Comparison of ENCODE assay signal across 9 mouse cellular contexts in the genomic region with DNA sequence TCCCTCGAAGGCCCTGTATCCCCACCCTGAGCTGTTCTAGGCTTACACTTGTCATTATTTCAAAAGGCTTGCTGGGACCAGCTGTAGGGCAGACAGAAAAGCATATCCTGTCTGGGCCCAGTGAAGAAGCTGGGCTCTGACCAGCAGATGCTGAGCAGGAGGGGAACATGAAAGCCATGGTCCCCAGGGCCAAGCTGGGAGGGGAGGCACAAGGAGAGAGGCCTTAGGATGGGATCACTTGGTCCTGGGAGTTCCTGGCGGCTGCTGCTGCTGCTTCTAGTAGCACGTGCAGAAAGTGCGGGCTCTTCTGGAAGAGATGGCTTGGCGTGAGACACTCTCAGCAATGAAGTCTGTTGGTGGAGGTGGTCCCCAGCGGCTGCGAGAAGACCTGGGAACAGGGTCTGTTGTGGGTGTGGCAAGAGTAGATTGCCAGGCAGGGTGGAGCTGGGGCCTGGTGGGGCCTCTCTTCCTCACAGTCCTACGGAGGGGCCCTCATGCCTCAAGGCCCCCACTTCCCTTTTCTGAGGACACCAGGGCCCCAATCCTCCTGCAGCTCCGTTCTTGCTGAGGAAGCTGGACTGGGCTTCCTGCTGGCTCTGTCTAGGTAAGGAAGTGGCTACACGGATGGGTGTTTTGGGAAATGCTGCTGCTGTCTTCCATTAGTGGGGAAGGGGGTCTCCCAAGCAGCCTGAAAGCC. TPM values are rescaled to one million over a fixed set of nuclear protein-coding genes. Genes with fewer than 3 reads are reported as not detected.
DNase-seq lines count a peak whose midpoint lies in the region; ATAC-seq and TF ChIP-seq lines count a peak whose summit lies in the region.
"Had no signal": no experiment of that assay in that cellular context is flagged by ENCODE, and none has a peak within 500 bp of the region (broad histone marks: within the 10 kb centered on the region; RNA-seq: fewer than 3 reads in every experiment).

No protein-coding gene starts in this region.

- peak overlapping the region; percentile 67 for H3K27ac ChIP-seq in hindbrain, embryonic 10.5 days
- no peak overlapping the region for H3K27ac ChIP-seq in hindbrain, embryonic 13.5 days
- H3K27ac ChIP-seq in heart, embryonic 12.5 days (ENCODE audit: poor library complexity, severe bottlenecking): no peak overlapping the region
- no peak overlapping the region for H3K27ac ChIP-seq in midbrain, embryonic 16.5 days (ENCODE audit: low read length)
- no peak overlapping the region for H3K27ac ChIP-seq in forebrain, embryonic 12.5 days

- H3K9me3 ChIP-seq in hindbrain, embryonic 10.5 days: no peaks in the 10 kb centered on the region
- no peaks in the 10 kb centered on the region for H3K9me3 ChIP-seq in hindbrain, embryonic 13.5 days
- no peaks in the 10 kb centered on the region for H3K9me3 ChIP-seq in G1E (replicated peaks)
- H3K9me3 ChIP-seq in heart, embryonic 12.5 days (replicated peaks): no peaks in the 10 kb centered on the region
- H3K9me3 ChIP-seq in midbrain, embryonic 16.5 days (replicated peaks; ENCODE audit: control insufficient read depth, low read length, poor library complexity, severe bottlenecking): no peaks in the 10 kb centered on the region
- no peaks in the 10 kb centered on the region for H3K9me3 ChIP-seq in forebrain, embryonic 12.5 days

- peaks cover 39% of the 10 kb centered on the region for H3K4me1 ChIP-seq in hindbrain, embryonic 10.5 days (replicated peaks)
- H3K4me1 ChIP-seq in hindbrain, embryonic 13.5 days (replicated peaks): peaks cover 13% of the 10 kb centered on the region
- H3K4me1 ChIP-seq in G1E (ENCODE audit: insufficient read depth, low read depth, low read length): peaks cover 94% of the 10 kb centered on the region
- peaks cover 38% of the 10 kb centered on the region for H3K4me1 ChIP-seq in heart, embryonic 12.5 days (replicated peaks)
- H3K4me1 ChIP-seq in midbrain, embryonic 16.5 days (ENCODE audit: control insufficient read depth, insufficient read depth, low read length): no peaks in the 10 kb centered on the region
- H3K4me1 ChIP-seq in forebrain, embryonic 12.5 days: peaks cover 7% of the 10 kb centered on the region

- H3K4me2 ChIP-seq in hindbrain, embryonic 13.5 days: no peak overlapping the region
- H3K4me2 ChIP-seq in heart, embryonic 12.5 days: 0 out of 2 replicates have a peak overlapping the region, but pooled peaks have one; percentile 6
- H3K4me2 ChIP-seq in midbrain, embryonic 16.5 days (ENCODE audit: low read length): no peak overlapping the region
- H3K4me2 ChIP-seq in forebrain, embryonic 12.5 days: no peak overlapping the region

- no peak overlapping the region for H3K4me3 ChIP-seq in hindbrain, embryonic 10.5 days
- no peak overlapping the region for H3K4me3 ChIP-seq in hindbrain, embryonic 13.5 days
- peak overlapping the region; percentile 73 for H3K4me3 ChIP-seq in G1E (ENCODE audit: low read depth, low read length)
- H3K4me3 ChIP-seq in heart, embryonic 12.5 days: no peak overlapping the region
- no peak overlapping the region for H3K4me3 ChIP-seq in midbrain, embryonic 16.5 days (ENCODE audit: low read depth, low read length)
- no peak overlapping the region for H3K4me3 ChIP-seq in forebrain, embryonic 12.5 days (replicated peaks)

- no peak for TF ChIP-seq CTCF in G1E (IDR thresholded peaks at IDR 0.05; ENCODE audit: low read depth, low read length)

- 80% methylated on average over 10 of the region's 10 CpGs for WGBS in hindbrain, embryonic 10.5 days
- WGBS in hindbrain, embryonic 13.5 days: 85% methylated on average over 10 of the region's 10 CpGs
- WGBS in heart, embryonic 12.5 days: 64% methylated on average over 10 of the region's 10 CpGs
- WGBS in midbrain, embryonic 16.5 days: 82% methylated on average over 10 of the region's 10 CpGs
- WGBS in forebrain, embryonic 12.5 days: 89% methylated on average over 10 of the region's 10 CpGs

- no peak overlapping the region for H3K9ac ChIP-seq in hindbrain, embryonic 13.5 days
- no peak overlapping the region for H3K9ac ChIP-seq in heart, embryonic 12.5 days
- no peak overlapping the region for H3K9ac ChIP-seq in midbrain, embryonic 16.5 days (ENCODE audit: low read depth, low read length)
- no peak overlapping the region for H3K9ac ChIP-seq in forebrain, embryonic 12.5 days

- DNase-seq in hindbrain, embryonic 10.5 days (ENCODE audit: low spot score): no peak
- peak; percentile 89 for DNase-seq in G1E (ENCODE audit: low spot score)
- DNase-seq in urinary bladder, adult 2 months (ENCODE audit: low spot score): no peak
- DNase-seq: kidney, adult 8-10 months had no signal

- ATAC-seq in hindbrain, embryonic 13.5 days (ENCODE audit: low FRiP score): no peak
- ATAC-seq in G1E (ENCODE audit: extremely low read depth, insufficient number of reproducible peaks, low FRiP score, poor library complexity, severe bottlenecking): peak; percentile 82
- ATAC-seq in heart, embryonic 12.5 days (ENCODE audit: insufficient number of reproducible peaks, low FRiP score): peak; percentile 52; the same call in 1 of the 2 replicates
- peak; percentile 91 for ATAC-seq in megakaryocyte, adult 5-6 weeks (ENCODE audit: poor library complexity, severe bottlenecking)
- no peak for ATAC-seq in midbrain, embryonic 16.5 days
- no peak for ATAC-seq in forebrain, embryonic 12.5 days (ENCODE audit: low FRiP score)

- no peaks in the 10 kb centered on the region for H3K27me3 ChIP-seq in hindbrain, embryonic 10.5 days (ENCODE audit: insufficient read depth, poor library complexity, severe bottlenecking)
- H3K27me3 ChIP-seq in hindbrain, embryonic 13.5 days: no peaks in the 10 kb centered on the region
- H3K27me3 ChIP-seq in G1E (ENCODE audit: insufficient read depth, low read length): no peaks in the 10 kb centered on the region
- H3K27me3 ChIP-seq in heart, embryonic 12.5 days (replicated peaks): no peaks in the 10 kb centered on the region
- H3K27me3 ChIP-seq in midbrain, embryonic 16.5 days (ENCODE audit: control insufficient read depth, insufficient read depth, low read depth, low read length): no peaks in the 10 kb centered on the region
- H3K27me3 ChIP-seq in forebrain, embryonic 12.5 days: no peaks in the 10 kb centered on the region

- H3K36me3 ChIP-seq in hindbrain, embryonic 10.5 days: no peaks in the 10 kb centered on the region
- H3K36me3 ChIP-seq in hindbrain, embryonic 13.5 days: no peaks in the 10 kb centered on the region
- peaks cover 95% of the 10 kb centered on the region for H3K36me3 ChIP-seq in G1E (replicated peaks)
- H3K36me3 ChIP-seq in heart, embryonic 12.5 days: no peaks in the 10 kb centered on the region
- no peaks in the 10 kb centered on the region for H3K36me3 ChIP-seq in midbrain, embryonic 16.5 days (ENCODE audit: control insufficient read depth, insufficient read depth, low read length)
- H3K36me3 ChIP-seq in forebrain, embryonic 12.5 days (replicated peaks): no peaks in the 10 kb centered on the region

RNA-seq across cellular contexts. Expression of gene Adcy7, which starts 27.9 kb away (rescaled TPM):
- 2.9 and 4.1 TPM in 2 replicates for polyA plus RNA-seq in hindbrain, embryonic 10.5 days (2016; fragmentation: Nextera tagmentation; extraction: Ambion mirVana)
- 2.3 and 2.7 TPM in 2 replicates for polyA plus RNA-seq in hindbrain, embryonic 13.5 days (2015; fragmentation: Nextera tagmentation; extraction: Ambion mirVana)
- total RNA-seq in G1E (2014; fragmentation: Nextera tagmentation) (95.9 and 117 TPM in 2 replicates), G1E (2017) (129 and 140 TPM in 2 replicates)
- polyA plus RNA-seq in G1E (2012): 69.8 and 70.0 TPM in 2 replicates
- 3.8 and 4.1 TPM in 2 replicates for polyA plus RNA-seq in heart, embryonic 12.5 days (2016; fragmentation: Nextera tagmentation; extraction: Ambion mirVana)
- total RNA-seq in megakaryocyte, adult 5-6 weeks (2015): 43.5 and 58.4 TPM in 2 replicates
- 63.7 and 70.3 TPM in 2 replicates for total RNA-seq in megakaryocyte, adult 5-6 weeks (2017)
- polyA plus RNA-seq in urinary bladder, adult 2 months (2012; rRNA removed): 15.0 and 15.2 TPM in 2 replicates
- polyA plus RNA-seq in midbrain, embryonic 16.5 days (2015; fragmentation: Nextera tagmentation; extraction: Ambion mirVana): 4.2 and 6.6 TPM in 2 replicates
- 2.2 and 2.5 TPM in 2 replicates for polyA plus RNA-seq in forebrain, embryonic 12.5 days (2016; fragmentation: Nextera tagmentation; extraction: Ambion mirVana)

Comparison
In these comparisons a context has a peak if more than half of its experiments do, and no peak if none do; other contexts are left out.
1. ATAC-seq: peak in G1E (single experiment), heart, embryonic 12.5 days (single experiment) and megakaryocyte, adult 5-6 weeks (single experiment); none in hindbrain, embryonic 13.5 days (single experiment), midbrain, embryonic 16.5 days (single experiment) and forebrain, embryonic 12.5 days (single experiment).